Mouse (Mus musculus) midbrain, embryonic 10.5 days (tissue): Measurements from ENCODE around the gene Plpp3. TPM values are rescaled to one million over a fixed set of nuclear protein-coding genes. Genes with fewer than 3 reads are reported as not detected.

Experiments
- DNase-seq: peaks from one replicate; pipeline ENCODE4 v3.0.0-alpha.2; 2017; ENCODE audit warnings: low spot score
- H3K27ac ChIP-seq: fragments of 300-500 bp; sonication (generic); replicated peaks from 2 replicates; pipeline ENCODE4 v1.5.1; 2016; ENCODE audit warnings: mild to moderate bottlenecking
- H3K27me3 ChIP-seq: fragments of 300-500 bp; sonication (generic); 2 replicates; pipeline ENCODE4 v1.6.1; 2016; ENCODE audit warnings: low read depth, mild to moderate bottlenecking; ENCODE audit not compliant: poor library complexity, severe bottlenecking
- H3K36me3 ChIP-seq: fragments of 300-500 bp; sonication (generic); 2 replicates; pipeline ENCODE4 v1.6.1; 2016; ENCODE audit warnings: mild to moderate bottlenecking, moderate library complexity
- H3K4me1 ChIP-seq: fragments of 300-500 bp; sonication (generic); 2 replicates; pipeline ENCODE4 v1.6.1; 2016
- H3K4me3 ChIP-seq: fragments of 300-500 bp; sonication (generic); 2 replicates; pipeline ENCODE4 v1.5.1; 2016; ENCODE audit warnings: mild to moderate bottlenecking, moderate library complexity
- H3K9me3 ChIP-seq: fragments of 300-500 bp; sonication (generic); replicated peaks from 2 replicates; pipeline ENCODE4 v1.6.1; 2016; ENCODE audit warnings: mild to moderate bottlenecking
- WGBS: fragments of 180-500 bp; shearing (Covaris S2); methylation state at CpG from one replicate; pipeline ENCODE4 v1.1.7; 2016; 5-methylcytosine and 5-hydroxymethylcytosine counted together
- polyA plus RNA-seq: library from polyadenylated mRNA; unstranded; fragments of >200 nt; fragmentation: Nextera tagmentation; extraction: Ambion mirVana; gene quantifications from 2 replicates; pipeline ENCODE4 v1.2.1, GENCODE M21; 2016

The Plpp3 gene
- polyA plus RNA-seq, 1 experiment from 2014 or later, result 44.5 TPM

DNA sequence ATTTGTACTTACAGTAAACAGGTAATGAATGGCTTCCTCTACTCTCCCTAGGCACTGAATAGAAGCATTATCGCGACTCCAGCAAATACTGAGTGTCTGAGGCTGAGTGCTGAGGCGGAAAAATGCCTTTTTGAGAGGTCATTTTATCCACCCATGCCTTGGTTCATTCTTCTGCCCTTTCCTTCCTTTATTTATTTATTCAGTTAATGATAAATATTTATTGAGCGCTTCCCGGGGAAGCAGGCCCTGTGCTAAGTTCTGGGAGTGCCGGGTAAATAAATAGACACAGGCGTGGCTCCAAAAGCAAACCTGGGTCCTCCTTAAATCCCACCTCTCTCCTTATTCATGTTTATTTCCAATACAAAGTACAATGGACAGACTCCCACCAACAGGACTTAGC, 27.9 kb upstream of the Plpp3 start:
- Histone ChIP-seq H3K4me3 (no peak overlapping the region), H3K27ac (no peak overlapping the region), H3K36me3 (no peaks in the 10 kb centered on the region), H3K9me3 (no peaks in the 10 kb centered on the region), H3K4me1 (no peaks in the 10 kb centered on the region), H3K27me3 (no peaks in the 10 kb centered on the region)
- WGBS, result 70% methylated on average over 7 of the region's 7 CpGs
- DNase-seq, result no peak

GRCm38 (mm10) chr4:105131756-105132314, 25.3 kb upstream of the Plpp3 start:
- Histone ChIP-seq H3K4me1 (no peaks in the 10 kb centered on the region), H3K27ac (no peak overlapping the region), H3K4me3 (no peak overlapping the region), H3K27me3 (no peaks in the 10 kb centered on the region), H3K9me3 (no peaks in the 10 kb centered on the region), H3K36me3 (no peaks in the 10 kb centered on the region)
- DNase-seq, result no peak
- 77% methylated on average over 9 of the region's 9 CpGs for WGBS

- no peaks in the 10 kb centered on the region for H3K9me3 ChIP-seq
- 83% methylated on average over 4 of the region's 4 CpGs for WGBS
These were observed 23.6 kb upstream of the Plpp3 start for GRCm38 (mm10) chr4:105133350-105134050.

GRCm38 (mm10) chr4:105149492-105149891, 7.7 kb upstream of the Plpp3 start:
- peaks cover 4% of the 10 kb centered on the region; the same call in 1 of the 2 replicates for H3K4me1 ChIP-seq
- 94% methylated on average over 7 of the region's 7 CpGs for WGBS

More at GRCm38 (mm10) chr4:105133350-105134050, 23.6 kb upstream of the Plpp3 start:
- H3K4me3 ChIP-seq, result no peak overlapping the region
- no peaks in the 10 kb centered on the region for H3K27me3 ChIP-seq
- no peaks in the 10 kb centered on the region for H3K36me3 ChIP-seq
- no peaks in the 10 kb centered on the region for H3K4me1 ChIP-seq
- DNase-seq, result no peak
- 0 out of 2 replicates have a peak overlapping the region, but pooled peaks have one; percentile 38 for H3K27ac ChIP-seq

DNA sequence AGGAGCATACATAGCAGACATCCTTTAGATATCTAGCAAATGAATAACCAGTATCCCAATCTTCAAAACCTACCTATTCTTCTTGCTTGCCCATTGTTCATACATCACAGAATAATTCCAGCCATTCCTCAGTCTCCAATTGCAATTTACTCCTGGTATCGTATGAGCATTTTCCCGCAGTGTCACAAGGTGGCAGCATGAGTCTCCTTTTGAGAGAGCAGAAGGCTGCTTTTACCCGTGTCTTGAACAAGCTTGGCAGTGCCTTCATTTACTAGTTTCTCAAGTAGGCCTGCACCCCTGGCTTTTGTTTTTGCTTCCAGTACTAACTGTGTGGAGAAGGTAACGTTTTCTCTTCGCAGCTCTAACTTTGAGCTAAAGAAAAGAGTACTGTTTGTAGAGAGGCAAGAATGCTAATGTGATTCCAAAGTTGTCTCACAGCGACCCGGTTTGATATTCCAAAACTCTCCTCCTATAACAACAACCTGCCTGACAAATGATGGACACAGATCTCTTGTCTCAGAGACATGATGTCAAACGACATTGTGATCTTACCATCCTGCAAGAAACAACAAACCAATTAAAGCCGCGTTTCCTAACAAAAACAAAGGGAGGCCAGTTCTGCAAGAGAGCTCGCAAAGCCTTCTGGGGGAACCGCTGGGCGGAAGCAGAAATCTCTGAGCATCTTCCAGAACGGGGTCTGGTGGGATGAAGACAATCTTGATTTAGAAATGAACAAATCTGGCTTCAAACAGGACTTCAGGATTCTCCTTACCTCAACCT, 5.0 kb upstream of the Plpp3 start:
- peaks cover 13% of the 10 kb centered on the region; the same call in 1 of the 2 replicates for H3K27me3 ChIP-seq
- H3K4me3 ChIP-seq, result no peak overlapping the region
- peaks cover 4% of the 10 kb centered on the region; the same call in 1 of the 2 replicates for H3K4me1 ChIP-seq
- H3K27ac ChIP-seq, result 0 out of 2 replicates have a peak overlapping the region, but pooled peaks have one; percentile 20
- DNase-seq, result peak; percentile 62
- H3K9me3 ChIP-seq, result no peaks in the 10 kb centered on the region
- no peaks in the 10 kb centered on the region for H3K36me3 ChIP-seq
- WGBS, result 46% methylated on average over 14 of the region's 14 CpGs

More at GRCm38 (mm10) chr4:105149492-105149891, 7.7 kb upstream of the Plpp3 start:
- no peak overlapping the region for H3K4me3 ChIP-seq
- no peaks in the 10 kb centered on the region for H3K9me3 ChIP-seq
- peaks cover under 1% of the 10 kb centered on the region; the same call in 1 of the 2 replicates for H3K27me3 ChIP-seq
- DNase-seq, result no peak
- H3K36me3 ChIP-seq, result no peaks in the 10 kb centered on the region
- H3K27ac ChIP-seq, result no peak overlapping the region

DNA sequence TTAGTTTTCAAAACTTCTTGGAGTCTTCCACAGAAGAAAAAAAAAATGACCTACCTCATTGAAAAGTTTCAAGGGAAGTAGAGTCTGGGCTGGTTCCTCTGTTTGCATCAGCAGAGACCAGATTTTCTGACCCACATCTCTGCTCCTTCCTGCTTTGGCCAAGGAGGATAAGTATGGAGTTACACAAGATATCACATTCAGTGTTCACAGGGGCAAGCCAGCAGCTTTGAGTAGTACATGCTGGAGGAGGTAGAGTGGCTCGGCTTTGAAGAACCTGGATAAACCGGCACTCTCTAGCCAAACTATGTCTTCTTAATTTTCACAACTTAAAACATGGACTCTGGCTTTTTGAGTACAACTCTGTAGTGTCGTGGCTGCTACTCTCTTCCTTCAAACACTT, 3.9 kb upstream of the Plpp3 start:
- Histone ChIP-seq H3K4me1 (peaks cover 4% of the 10 kb centered on the region; the same call in 1 of the 2 replicates), H3K4me3 (no peak overlapping the region), H3K27ac (no peak overlapping the region), H3K36me3 (no peaks in the 10 kb centered on the region), H3K27me3 (peaks cover 13% of the 10 kb centered on the region; the same call in 1 of the 2 replicates), H3K9me3 (no peaks in the 10 kb centered on the region)
- 86% methylated on average over 3 of the region's 3 CpGs for WGBS
- no peak for DNase-seq

DNA sequence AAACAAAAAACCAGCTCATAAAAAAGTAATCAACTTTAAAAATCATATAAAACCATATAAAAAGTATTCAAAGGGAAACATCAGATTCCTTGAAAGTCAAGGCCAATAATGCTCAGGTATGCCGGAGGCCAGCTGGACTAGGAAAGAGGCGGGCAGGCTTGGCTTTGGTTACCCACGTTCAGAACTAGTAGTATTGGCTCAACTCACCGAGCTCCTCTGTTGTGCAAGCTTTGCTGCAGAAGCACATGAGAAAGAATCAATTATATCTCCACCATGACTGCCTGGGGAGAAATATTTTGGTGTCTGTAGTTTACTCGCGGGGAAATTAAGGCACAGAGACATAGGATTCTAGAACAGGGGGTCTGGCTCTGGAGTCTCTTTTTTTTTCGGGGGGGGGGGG, 866 bp upstream of the Plpp3 start:
- Histone ChIP-seq H3K4me1 (peaks cover 31% of the 10 kb centered on the region), H3K36me3 (peaks cover 8% of the 10 kb centered on the region), H3K27ac (peak overlapping the region; percentile 97; the same call in 1 of the 2 replicates), H3K9me3 (no peaks in the 10 kb centered on the region), H3K27me3 (peaks cover 13% of the 10 kb centered on the region; the same call in 1 of the 2 replicates), H3K4me3 (peak overlapping the region; percentile 96)
- DNase-seq, result no peak
- WGBS, result 86% methylated on average over 7 of the region's 7 CpGs

DNA sequence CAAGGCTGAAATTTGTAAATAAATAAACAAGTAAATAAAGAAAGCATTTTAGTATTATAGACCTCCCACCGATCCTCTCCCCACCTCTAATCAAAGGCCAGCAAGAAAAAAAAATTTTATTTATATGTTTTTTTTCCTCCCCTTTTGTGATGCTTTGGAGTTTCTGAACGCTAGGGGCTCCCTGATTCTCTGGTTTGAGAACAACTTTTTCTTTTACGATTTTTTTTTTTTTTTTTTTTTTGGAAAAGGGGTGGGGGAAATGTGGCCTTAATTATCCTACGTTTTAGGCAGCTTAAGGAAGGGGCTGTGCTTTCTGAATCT, 232 bp upstream of the Plpp3 start:
- H3K4me1 ChIP-seq, result peaks cover 35% of the 10 kb centered on the region
- H3K36me3 ChIP-seq, result peaks cover 15% of the 10 kb centered on the region
- peak overlapping the region; percentile 96 for H3K4me3 ChIP-seq
- 2% methylated on average over 4 of the region's 4 CpGs for WGBS
- peak overlapping the region; percentile 97 for H3K27ac ChIP-seq
- no peaks in the 10 kb centered on the region for H3K9me3 ChIP-seq
- DNase-seq, result no peak
- H3K27me3 ChIP-seq, result peaks cover 13% of the 10 kb centered on the region; the same call in 1 of the 2 replicates

- H3K27ac ChIP-seq, result peak overlapping the region; percentile 97
- H3K27me3 ChIP-seq, result peaks cover 13% of the 10 kb centered on the region; the same call in 1 of the 2 replicates
- H3K4me1 ChIP-seq, result peaks cover 41% of the 10 kb centered on the region
- under 1% methylated on average over 26 of the region's 26 CpGs for WGBS
- H3K36me3 ChIP-seq, result peaks cover 26% of the 10 kb centered on the region
- peak; percentile 85 for DNase-seq
- H3K9me3 ChIP-seq, result no peaks in the 10 kb centered on the region
- H3K4me3 ChIP-seq, result peak overlapping the region; percentile 96
These were observed 1.0 kb downstream of the Plpp3 start for GRCm38 (mm10) chr4:105158169-105158555.

GRCm38 (mm10) chr4:105158651-105159530, 1.7 kb downstream of the Plpp3 start:
- Histone ChIP-seq H3K9me3 (no peaks in the 10 kb centered on the region), H3K27ac (peak overlapping the region; percentile 97), H3K27me3 (peaks cover 13% of the 10 kb centered on the region; the same call in 1 of the 2 replicates), H3K4me3 (peak overlapping the region; percentile 96), H3K4me1 (peaks cover 42% of the 10 kb centered on the region), H3K36me3 (peaks cover 32% of the 10 kb centered on the region)
- peak; percentile 40 for DNase-seq
- 1% methylated on average over 18 of the region's 18 CpGs for WGBS

DNA sequence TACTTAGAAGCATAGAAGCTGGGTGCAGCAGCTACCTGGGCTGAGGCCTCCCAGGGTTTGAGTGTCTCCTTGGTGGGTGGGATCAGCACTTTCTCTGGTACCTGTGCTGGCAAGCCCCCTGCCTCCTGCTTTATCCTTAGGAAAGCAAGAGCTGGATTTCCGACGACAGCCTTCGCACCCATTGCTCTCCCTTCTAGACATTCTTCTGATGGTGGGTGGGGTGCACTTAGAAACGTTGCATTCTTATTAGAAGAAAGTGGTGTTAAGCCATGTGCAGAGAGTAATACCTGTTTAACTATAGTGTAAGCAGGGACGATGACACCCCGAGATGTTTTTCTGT, 2.4 kb downstream of the Plpp3 start:
- peak overlapping the region; percentile 96 for H3K4me3 ChIP-seq
- H3K36me3 ChIP-seq, result peaks cover 32% of the 10 kb centered on the region
- no peaks in the 10 kb centered on the region for H3K9me3 ChIP-seq
- H3K27me3 ChIP-seq, result peaks cover 13% of the 10 kb centered on the region; the same call in 1 of the 2 replicates
- DNase-seq, result no peak
- peaks cover 42% of the 10 kb centered on the region for H3K4me1 ChIP-seq
- H3K27ac ChIP-seq, result peak overlapping the region; percentile 97
- WGBS, result 18% methylated on average over 6 of the region's 6 CpGs

- WGBS, result 77% methylated on average over 6 of the region's 6 CpGs
- Histone ChIP-seq H3K9me3 (no peaks in the 10 kb centered on the region), H3K36me3 (peaks cover 32% of the 10 kb centered on the region), H3K4me3 (peak overlapping the region; percentile 96; the same call in 1 of the 2 replicates), H3K27me3 (0 out of 2 replicates have a peak, but pooled peaks cover 3% of the 10 kb centered on the region), H3K27ac (no peak overlapping the region), H3K4me1 (peaks cover 51% of the 10 kb centered on the region)
- no peak for DNase-seq
These were observed 3.3 kb downstream of the Plpp3 start for GRCm38 (mm10) chr4:105160470-105160869.
